Mouse (Mus musculus) midbrain, embryonic 11.5 days (tissue): ENCODE results near the gene Gjd2. TPM values are rescaled to one million over a fixed set of nuclear protein-coding genes. Genes with fewer than 3 reads are reported as not detected.

Experiments used
- ATAC-seq: fragments of 200-750 bp; cut with Nextera tagmentation; 2 replicates; pipeline ENCODE4 v1.8.0; 2017; ENCODE audit warnings: moderate TSS enrichment, moderate library complexity; ENCODE audit not compliant: low FRiP score
- DNase-seq: peaks from one replicate; pipeline ENCODE4 v3.0.0; 2015; ENCODE audit warnings: low spot score; ENCODE audit errors: missing footprints
- H3K27ac ChIP-seq: fragments of 300-500 bp; sonication (generic); 2 replicates; pipeline ENCODE4 v1.5.1; 2014; ENCODE audit warnings: low read depth, low read length
- H3K27me3 ChIP-seq: fragments of 300-500 bp; sonication (generic); 2 replicates; pipeline ENCODE4 v1.6.1; 2014; ENCODE audit warnings: mild to moderate bottlenecking, low read length, moderate library complexity, mixed read lengths; ENCODE audit not compliant: control insufficient read depth, insufficient read depth
- H3K36me3 ChIP-seq: fragments of 300-500 bp; sonication (generic); 2 replicates; pipeline ENCODE4 v1.6.1; 2014; ENCODE audit warnings: mild to moderate bottlenecking, low read length, moderate library complexity, mixed read lengths; ENCODE audit not compliant: control insufficient read depth, insufficient read depth
- H3K4me1 ChIP-seq: fragments of 300-500 bp; sonication (generic); 2 replicates; pipeline ENCODE4 v1.6.1; 2014; ENCODE audit warnings: low read length; ENCODE audit not compliant: control insufficient read depth, insufficient read depth
- H3K4me2 ChIP-seq: fragments of 300-500 bp; sonication (generic); 2 replicates; pipeline ENCODE4 v1.6.1; 2014; ENCODE audit warnings: mild to moderate bottlenecking, moderate library complexity
- H3K4me3 ChIP-seq: fragments of 300-500 bp; sonication (generic); 2 replicates; pipeline ENCODE4 v1.5.1; 2014; ENCODE audit warnings: low read depth, low read length
- H3K9ac ChIP-seq: fragments of 300-500 bp; sonication (generic); 2 replicates; pipeline ENCODE4 v1.6.1; 2014; ENCODE audit warnings: low read length
- H3K9me3 ChIP-seq: fragments of 300-500 bp; sonication (generic); 2 replicates; pipeline ENCODE4 v1.6.1; 2016; ENCODE audit warnings: low read length; ENCODE audit not compliant: control insufficient read depth
- WGBS: fragments of 180-500 bp; shearing (Covaris S2); extraction: QIAGEN DNeasy Blood & Tissue Kit; methylation state at CpG from one replicate; pipeline ENCODE4 v1.1.7; 2014; 5-methylcytosine and 5-hydroxymethylcytosine counted together
- polyA plus RNA-seq: library from polyadenylated mRNA; unstranded; fragments of >200 nt; fragmentation: Nextera tagmentation; extraction: Ambion mirVana; gene quantifications from 2 replicates; pipeline ENCODE4 v1.2.1, GENCODE M21; 2014

Gene Gjd2
- 0.82 and 1.1 TPM in 2 replicates for polyA plus RNA-seq

GRCm38 (mm10) chr2:114013295-114013771 is at the start of gene Gjd2:
TSS of gene Gjd2 (minus strand) at chr2:114013619.
- DNase-seq (peak; percentile 92), ATAC-seq (peak; percentile 81)
- Histone ChIP-seq H3K4me3 (peak within 1 kb of the TSS; percentile 51), H3K4me2 (peak within 1 kb of the TSS; percentile 94), H3K36me3 (no peaks in the 10 kb centered on the region), H3K27ac (no peak within 1 kb of the TSS), H3K27me3 (peaks cover 23% of the 10 kb centered on the region), H3K9ac (peak within 1 kb of the TSS; percentile 64), H3K9me3 (no peaks in the 10 kb centered on the region), H3K4me1 (peaks cover 8% of the 10 kb centered on the region; the same call in 1 of the 2 replicates)
- WGBS = under 1% methylated on average over 52 of the region's 60 CpGs

DNA sequence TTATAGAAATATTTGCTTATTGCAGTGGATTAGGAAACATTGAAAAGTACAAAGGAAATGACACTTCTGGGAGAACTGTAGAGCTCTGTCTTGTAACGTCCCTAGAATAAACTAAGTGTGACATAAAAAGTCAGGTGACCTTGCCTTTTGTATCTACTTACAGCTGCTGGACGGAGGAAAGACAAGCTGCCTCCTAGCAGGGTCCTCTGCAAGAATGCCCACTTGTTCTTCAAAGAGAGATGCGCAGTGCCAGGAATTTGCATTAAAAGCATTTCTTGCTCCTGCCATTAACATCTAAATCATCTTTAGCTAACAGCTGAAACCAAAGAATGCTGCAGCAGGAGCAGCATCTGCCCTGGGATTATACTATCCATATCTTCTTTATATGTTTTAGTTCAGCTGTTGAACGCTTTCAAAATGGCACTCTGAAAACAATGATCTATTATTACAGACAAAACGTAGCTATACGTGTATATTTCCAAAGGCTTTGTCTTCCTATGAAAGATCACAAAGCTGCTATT is 46.7 kb upstream of the Gjd2 start:
- Histone ChIP-seq H3K4me2 (no peak overlapping the region), H3K9me3 (no peaks in the 10 kb centered on the region), H3K9ac (no peak overlapping the region), H3K4me3 (no peak overlapping the region), H3K4me1 (0 out of 2 replicates have a peak, but pooled peaks cover 3% of the 10 kb centered on the region), H3K27ac (no peak overlapping the region), H3K36me3 (no peaks in the 10 kb centered on the region), H3K27me3 (no peaks in the 10 kb centered on the region)
- 46% methylated on average over 6 of the region's 6 CpGs for WGBS
- no peak for DNase-seq
- peak; percentile 49; the same call in 1 of the 2 replicates for ATAC-seq

DNA sequence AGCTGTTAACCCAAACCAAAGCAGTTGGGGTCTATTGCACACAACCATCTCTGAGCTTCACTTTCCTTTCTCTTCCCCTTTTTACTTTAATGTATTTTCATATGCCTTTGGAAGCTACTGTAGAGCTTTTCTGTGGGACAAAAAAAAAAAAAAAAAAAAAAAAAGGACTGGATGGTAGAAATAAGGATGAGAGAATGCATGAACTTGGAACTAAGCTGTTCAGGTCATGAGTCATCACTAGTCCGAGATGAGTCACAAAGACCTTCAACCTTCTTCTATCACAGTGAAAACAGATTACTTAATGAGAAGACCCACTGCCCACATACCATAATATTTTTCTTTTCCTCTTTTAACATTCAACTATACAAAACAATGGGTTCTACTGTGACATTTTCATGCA is 46.2 kb upstream of the Gjd2 start:
- Histone ChIP-seq H3K9me3 (no peaks in the 10 kb centered on the region), H3K4me3 (no peak overlapping the region), H3K4me1 (0 out of 2 replicates have a peak, but pooled peaks cover 3% of the 10 kb centered on the region), H3K27ac (no peak overlapping the region), H3K36me3 (no peaks in the 10 kb centered on the region), H3K9ac (no peak overlapping the region), H3K4me2 (no peak overlapping the region), H3K27me3 (no peaks in the 10 kb centered on the region)
- no peak for ATAC-seq
- DNase-seq = no peak
- WGBS = 54% methylated on average over 1 of the region's 1 CpGs

DNA sequence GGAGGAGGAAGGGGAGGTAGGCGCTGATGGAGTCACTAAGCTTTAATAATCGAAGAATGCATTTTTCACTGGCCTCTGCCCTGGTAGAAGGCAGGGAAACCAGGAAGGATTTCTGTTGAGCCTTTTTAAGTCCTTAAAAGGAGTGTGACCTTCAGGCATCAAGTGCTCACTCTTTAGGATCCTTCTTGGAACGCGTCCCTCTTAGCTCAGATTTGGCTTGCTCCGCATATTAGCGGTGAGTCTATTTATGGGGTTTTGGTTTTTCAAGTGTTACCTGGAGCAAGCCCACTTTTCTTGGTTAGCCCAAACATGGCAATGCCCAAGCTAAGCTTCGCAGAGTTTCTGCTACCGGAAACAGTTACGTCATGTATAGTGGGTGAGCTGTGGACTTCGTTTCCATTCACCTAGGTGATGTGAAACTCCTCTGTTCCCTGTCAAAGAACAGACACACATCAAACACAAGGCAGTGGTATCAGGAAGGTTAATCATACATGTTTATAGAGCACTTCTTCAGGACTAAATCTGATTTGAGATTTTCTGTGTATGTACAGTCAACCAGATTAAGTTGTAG is 44.9 kb upstream of the Gjd2 start:
- H3K4me1 ChIP-seq = 0 out of 2 replicates have a peak, but pooled peaks cover 3% of the 10 kb centered on the region
- no peaks in the 10 kb centered on the region for H3K36me3 ChIP-seq
- H3K9ac ChIP-seq = no peak overlapping the region
- no peaks in the 10 kb centered on the region for H3K9me3 ChIP-seq
- no peaks in the 10 kb centered on the region for H3K27me3 ChIP-seq
- no peak for DNase-seq
- 90% methylated on average over 10 of the region's 10 CpGs for WGBS
- no peak overlapping the region for H3K4me3 ChIP-seq
- no peak overlapping the region for H3K27ac ChIP-seq
- ATAC-seq = no peak
- H3K4me2 ChIP-seq = no peak overlapping the region

DNA sequence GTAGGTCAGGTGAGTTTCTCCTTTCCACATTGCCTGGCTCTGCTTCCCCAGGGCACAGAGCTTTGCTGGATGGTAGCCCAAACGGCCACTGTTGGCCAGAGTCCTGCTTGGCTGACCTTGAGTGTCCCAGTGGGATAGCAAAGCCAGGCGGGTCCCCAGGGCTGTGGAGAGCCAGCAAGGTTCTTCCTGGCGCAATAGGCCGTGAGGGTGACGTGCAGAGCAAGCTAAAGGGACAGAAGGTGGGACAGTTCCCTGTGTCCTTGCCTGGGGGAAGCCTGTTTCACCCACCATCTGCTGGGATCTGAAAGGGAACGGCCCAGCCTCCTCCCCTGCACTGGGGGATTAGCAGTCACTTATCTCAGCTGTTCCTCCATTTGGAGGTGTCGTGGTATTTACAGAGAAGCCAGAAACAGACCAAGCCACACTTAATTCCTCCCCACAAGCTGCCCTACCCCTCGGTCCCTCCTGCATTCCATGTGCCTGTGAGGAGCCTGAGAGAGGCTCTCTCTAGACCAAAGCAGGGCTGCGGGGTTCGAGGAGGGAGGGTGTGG is 44.0 kb upstream of the Gjd2 start:
- H3K9ac ChIP-seq = no peak overlapping the region
- no peaks in the 10 kb centered on the region for H3K27me3 ChIP-seq
- 18% methylated on average over 10 of the region's 10 CpGs for WGBS
- DNase-seq (peak; percentile 86), ATAC-seq (peak; percentile 72)
- no peaks in the 10 kb centered on the region for H3K36me3 ChIP-seq
- H3K4me1 ChIP-seq = 0 out of 2 replicates have a peak, but pooled peaks cover 3% of the 10 kb centered on the region
- no peak overlapping the region for H3K4me2 ChIP-seq
- no peak overlapping the region for H3K4me3 ChIP-seq
- H3K27ac ChIP-seq = no peak overlapping the region
- no peaks in the 10 kb centered on the region for H3K9me3 ChIP-seq

DNA sequence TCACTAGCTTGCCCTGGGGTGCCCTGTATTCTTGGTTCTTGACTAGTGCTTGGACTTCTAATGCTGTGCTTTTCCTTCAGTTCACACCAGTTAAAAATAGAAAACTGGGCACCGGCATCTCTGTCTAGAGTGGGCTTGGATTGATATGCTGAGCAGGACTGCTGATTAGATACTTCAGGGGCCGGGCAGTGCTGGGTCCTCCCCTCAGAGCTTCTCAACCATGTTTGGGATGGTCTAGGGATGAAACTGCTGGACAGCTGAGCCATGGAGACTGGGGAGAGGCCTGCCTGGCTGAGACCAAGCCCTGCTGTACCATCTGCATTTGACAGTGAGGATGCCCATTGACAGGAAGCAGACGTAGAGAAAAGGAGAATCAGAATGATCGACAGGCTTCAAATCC is 40.7 kb upstream of the Gjd2 start:
- 90% methylated on average over 4 of the region's 4 CpGs for WGBS

GRCm38 (mm10) chr2:114052696-114053598 is 39.5 kb upstream of the Gjd2 start, which contains the start of gene Actc1:
TSS of gene Actc1 (minus strand) at chr2:114053548.
- H3K4me1 ChIP-seq = 0 out of 2 replicates have a peak, but pooled peaks cover 3% of the 10 kb centered on the region
- no peaks in the 10 kb centered on the region for H3K36me3 ChIP-seq
- H3K27ac ChIP-seq = no peak within 1 kb of the TSS
- WGBS = 56% methylated on average over 14 of the region's 14 CpGs
- no peak within 1 kb of the TSS for H3K4me2 ChIP-seq
- H3K9me3 ChIP-seq = no peaks in the 10 kb centered on the region
- ATAC-seq (peak; percentile 20; the same call in 1 of the 2 replicates), DNase-seq (no peak)
- H3K9ac ChIP-seq = no peak within 1 kb of the TSS
- no peaks in the 10 kb centered on the region for H3K27me3 ChIP-seq
- no peak within 1 kb of the TSS for H3K4me3 ChIP-seq

More for the DNA sequence above, 40.7 kb upstream of the Gjd2 start:
- Histone ChIP-seq H3K4me3 (no peak overlapping the region), H3K4me1 (0 out of 2 replicates have a peak, but pooled peaks cover 3% of the 10 kb centered on the region), H3K36me3 (no peaks in the 10 kb centered on the region), H3K4me2 (no peak overlapping the region), H3K27me3 (no peaks in the 10 kb centered on the region), H3K27ac (no peak overlapping the region), H3K9ac (no peak overlapping the region), H3K9me3 (no peaks in the 10 kb centered on the region)
- DNase-seq (no peak), ATAC-seq (no peak)

DNA sequence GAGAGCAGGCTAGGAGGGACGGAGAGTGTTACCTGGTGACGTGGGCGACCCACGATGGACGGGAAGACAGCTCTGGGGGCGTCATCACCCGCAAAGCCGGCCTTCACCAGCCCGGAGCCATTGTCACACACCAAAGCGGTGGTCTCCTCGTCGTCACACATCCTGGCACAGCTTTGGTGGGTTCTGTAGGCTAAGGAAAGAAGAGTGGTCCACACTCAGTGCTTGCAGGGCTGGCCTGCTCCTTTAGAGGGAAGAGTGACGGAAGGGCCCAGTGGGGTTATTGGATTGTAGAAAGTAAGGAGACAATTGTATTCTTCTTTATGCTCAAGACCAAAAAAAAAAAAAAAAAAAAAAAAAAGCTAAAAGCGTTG is 38.4 kb upstream of the Gjd2 start:
- Histone ChIP-seq H3K9ac (no peak overlapping the region), H3K27me3 (no peaks in the 10 kb centered on the region), H3K4me2 (no peak overlapping the region), H3K36me3 (no peaks in the 10 kb centered on the region), H3K27ac (no peak overlapping the region), H3K4me3 (no peak overlapping the region), H3K4me1 (no peaks in the 10 kb centered on the region), H3K9me3 (no peaks in the 10 kb centered on the region)
- no peak for ATAC-seq
- DNase-seq = no peak
- WGBS = 95% methylated on average over 14 of the region's 14 CpGs
